Mouse (Mus musculus): ENCODE data around the gene Mrpl38.

DNA sequence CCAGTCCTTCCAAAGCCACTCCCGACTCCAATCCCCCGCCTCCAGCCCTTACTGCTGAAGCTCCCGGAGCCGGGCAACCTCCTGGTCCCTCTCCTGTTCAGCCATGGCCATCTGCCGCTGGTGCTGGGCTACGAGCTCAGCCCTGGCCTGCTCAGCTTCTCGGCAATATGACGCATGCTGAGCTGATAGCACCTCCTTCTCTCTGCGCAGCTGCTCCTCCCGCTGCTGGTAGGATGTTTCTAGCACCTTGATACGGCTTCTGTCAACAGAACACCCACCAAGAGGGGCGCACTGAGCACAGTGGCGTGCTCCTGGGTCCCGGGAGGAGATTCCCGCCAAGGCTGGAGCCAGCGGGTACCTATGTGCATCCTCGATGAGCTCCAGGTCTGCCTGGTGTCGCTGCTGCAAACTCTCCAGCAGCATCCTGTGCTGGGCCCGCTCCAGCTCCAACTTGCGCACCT lies 10.1 kb upstream of the Mrpl38 start:
- TF ChIP-seq CTCF (IDR thresholded peaks at IDR 0.05; ENCODE audit: control insufficient read depth, insufficient read depth, low read length) (no peak), POLR2A (IDR thresholded peaks at IDR 0.05; ENCODE audit: borderline replicate concordance, control insufficient read depth, low read depth, low read length) (no peak)
